Mouse (Mus musculus) layer of hippocampus, adult 18-20 months (tissue): ENCODE results near the gene Ascl2. TPM values are rescaled to one million over a fixed set of nuclear protein-coding genes. Genes with fewer than 3 reads are reported as not detected.

Experiments
- DNase-seq, 2 experiments: peaks; one replicate each; pipeline ENCODE4 v3.0.0; 2022; ENCODE audit warnings: low spot score in 2 of 2
- total RNA-seq, 2 experiments: library from RNA; stranded (reverse); gene quantifications; 2 replicates each; pipeline ENCODE4 v1.2.3; 2021

Gene Ascl2
- total RNA-seq, 2 experiments from 2014 or later = 0.52 TPM; not detected in 1

DNA sequence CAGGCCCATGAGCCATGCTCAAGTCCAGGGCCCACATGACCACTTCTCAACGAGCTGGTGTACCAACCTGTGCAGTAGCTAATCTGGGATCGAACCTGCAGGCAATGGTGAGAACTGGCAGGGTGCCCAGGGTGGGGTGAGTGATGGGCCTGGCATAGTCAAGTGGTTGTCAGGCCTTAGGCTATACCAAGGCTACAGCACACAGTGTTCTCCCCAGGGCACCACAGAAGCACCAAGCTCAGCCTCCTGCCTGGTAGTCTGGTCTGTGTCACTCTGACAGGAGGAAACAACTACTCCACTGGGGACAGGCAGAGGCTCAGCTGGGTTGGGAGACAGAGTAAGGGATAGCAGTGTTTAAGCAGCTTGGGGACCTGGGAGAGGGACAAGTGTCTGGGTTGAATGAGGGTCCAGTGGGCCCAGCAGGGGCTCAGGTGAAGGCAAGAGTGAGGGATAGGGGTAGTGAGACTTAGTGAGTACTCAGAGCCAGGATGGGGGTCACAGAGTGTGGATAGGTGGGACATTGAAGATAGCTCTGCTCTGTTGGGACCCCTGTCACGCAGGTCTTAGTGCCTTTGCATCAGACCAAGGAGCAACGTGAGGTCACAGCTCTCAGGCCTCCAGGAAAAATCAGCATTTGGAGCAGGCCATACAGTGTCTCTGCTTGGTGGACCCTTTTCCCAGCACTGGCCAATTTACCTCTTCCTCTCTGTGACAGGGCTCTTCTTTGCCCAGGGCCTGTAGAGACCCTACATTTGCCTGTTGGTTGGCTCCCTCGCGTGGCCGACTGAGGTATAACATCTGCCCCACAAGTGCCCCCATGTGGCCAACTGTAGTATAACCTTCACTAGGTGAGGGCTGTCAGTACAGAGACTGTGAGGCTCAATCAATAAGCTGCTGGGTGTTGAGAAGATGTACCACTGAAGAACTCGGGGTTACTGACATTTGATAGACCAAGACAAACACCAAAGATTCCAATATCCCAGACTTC lies 50.1 kb downstream of the Ascl2 start:
- DNase-seq = peak; percentile 69 to 91

DNA sequence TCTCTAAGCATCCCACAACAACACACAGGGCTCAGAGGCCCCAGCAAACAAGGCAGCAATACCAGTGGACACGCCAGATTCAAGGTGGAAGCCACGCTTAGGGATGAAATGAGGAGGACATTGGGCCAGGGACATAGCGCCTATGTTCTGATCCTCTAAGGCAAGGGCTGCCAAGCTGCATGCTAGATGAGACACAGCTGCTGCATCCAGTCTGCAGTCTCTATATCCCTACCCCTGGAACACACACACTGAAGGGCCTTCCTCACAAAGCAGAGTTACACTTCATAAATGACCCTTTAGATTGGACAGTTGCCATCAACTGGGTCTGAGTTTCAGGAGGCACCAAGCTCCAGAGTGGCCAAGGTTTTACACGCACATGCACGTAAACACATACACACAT lies 51.4 kb downstream of the Ascl2 start:
- DNase-seq = no peak

Other genes starting within 250 kb of the Ascl2 start
- gene Ins2, start 225.9 kb downstream of the Ascl2 start, total RNA-seq = not detected
- gene Th, start 38.1 kb downstream of the Ascl2 start, total RNA-seq = under 1 TPM; 0.58 to 0.82 TPM
- gene Tspan32, start 35.8 kb upstream of the Ascl2 start, total RNA-seq = under 1 TPM in 1 of 2 experiments, not detected in 1; 0.17 TPM
- 100 to 1,000 TPM; 459 to 481 TPM for gene Cd81, start 83.5 kb upstream of the Ascl2 start, total RNA-seq
- 10 to 100 TPM; 39.1 to 48.2 TPM for gene Tssc4, start 100.0 kb upstream of the Ascl2 start, total RNA-seq
- under 1 TPM in 1 of 2 experiments, not detected in 1; 0.07 TPM for gene Trpm5, start 125.4 kb upstream of the Ascl2 start, total RNA-seq
- gene Kcnq1, start 137.1 kb upstream of the Ascl2 start, total RNA-seq = under 1 TPM; 0.28 to 0.40 TPM